Mouse (Mus musculus) intestine, embryonic 14.5 days (tissue): ENCODE results near the gene Nt5dc3. TPM values are rescaled to one million over a fixed set of nuclear protein-coding genes. Genes with fewer than 3 reads are reported as not detected.

Experiments used
- ATAC-seq: fragments of 200-750 bp; cut with Nextera tagmentation; replicated peaks from 2 replicates; pipeline ENCODE4 v1.8.0; 2017; ENCODE audit warnings: low read depth, moderate number of reproducible peaks, moderate TSS enrichment, moderate library complexity; ENCODE audit not compliant: low FRiP score, low TSS enrichment
- DNase-seq: peaks from one replicate; pipeline ENCODE4 v3.0.0-alpha.2; 2018; ENCODE audit warnings: low spot score
- H3K27ac ChIP-seq: fragments of 300-500 bp; sonication (generic); 2 replicates; pipeline ENCODE4 v1.5.1; 2014; ENCODE audit warnings: low read depth, mild to moderate bottlenecking, control low read depth
- H3K27me3 ChIP-seq: fragments of 300-500 bp; sonication (generic); replicated peaks from 2 replicates; pipeline ENCODE4 v1.6.1; 2014; ENCODE audit warnings: low read length, control low read depth; ENCODE audit not compliant: control insufficient read depth, insufficient read depth
- H3K36me3 ChIP-seq: fragments of 300-500 bp; sonication (generic); 2 replicates; pipeline ENCODE4 v1.6.1; 2014; ENCODE audit warnings: low read length, control low read depth; ENCODE audit not compliant: control insufficient read depth, insufficient read depth
- H3K4me1 ChIP-seq: fragments of 300-500 bp; sonication (generic); replicated peaks from 2 replicates; pipeline ENCODE4 v1.6.1; 2014; ENCODE audit warnings: low read length, control low read depth, mixed read lengths; ENCODE audit not compliant: control insufficient read depth, insufficient read depth
- H3K4me2 ChIP-seq: fragments of 300-500 bp; sonication (generic); 2 replicates; pipeline ENCODE4 v1.6.1; 2014; ENCODE audit warnings: low read length
- H3K4me3 ChIP-seq: fragments of 300-500 bp; sonication (generic); 2 replicates; pipeline ENCODE4 v1.5.1; 2014; ENCODE audit warnings: low read depth, low read length, control low read depth, mixed read lengths
- H3K9ac ChIP-seq: fragments of 300-500 bp; sonication (generic); 2 replicates; pipeline ENCODE4 v1.6.1; 2014; ENCODE audit warnings: mild to moderate bottlenecking, low read length
- H3K9me3 ChIP-seq: fragments of 300-500 bp; sonication (generic); 2 replicates; pipeline ENCODE4 v1.6.1; 2016; ENCODE audit warnings: low read length, control low read depth; ENCODE audit not compliant: control insufficient read depth
- WGBS: fragments of 180-500 bp; shearing (Covaris S2); extraction: QIAGEN DNeasy Blood & Tissue Kit; methylation state at CpG from one replicate; pipeline ENCODE4 v1.1.7; 2014; 5-methylcytosine and 5-hydroxymethylcytosine counted together
- polyA plus RNA-seq: library from polyadenylated mRNA; unstranded; fragments of >200 nt; fragmentation: Nextera tagmentation; extraction: Ambion mirVana; gene quantifications from 2 replicates; pipeline ENCODE4 v1.2.1, GENCODE M21; 2014

Gene Nt5dc3
- polyA plus RNA-seq, 1 experiment from 2014 or later = 1.9 TPM

DNA sequence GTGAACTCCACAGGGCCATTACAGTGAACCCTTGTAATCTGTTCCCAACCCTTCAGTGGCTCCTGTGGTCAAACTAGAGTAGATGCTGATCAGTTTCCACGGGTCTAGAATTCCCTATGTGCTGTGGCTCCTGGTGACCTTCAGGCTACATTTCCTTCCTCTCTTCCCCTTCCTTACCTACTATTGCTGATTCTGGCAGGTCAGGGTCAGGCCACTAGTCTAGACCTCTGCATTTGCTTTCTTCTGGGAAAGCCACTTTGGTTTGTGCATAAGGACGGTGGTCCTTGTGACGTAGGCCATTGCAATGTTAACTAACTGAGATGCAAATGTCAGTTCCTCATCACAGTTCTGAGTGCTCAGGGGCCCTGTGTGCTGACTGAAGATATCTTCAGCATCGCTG lies 81.6 kb downstream of the Nt5dc3 start:
- H3K4me1 ChIP-seq = no peaks in the 10 kb centered on the region
- no peak overlapping the region for H3K27ac ChIP-seq
- ATAC-seq (no peak), DNase-seq (no peak)
- no peaks in the 10 kb centered on the region for H3K9me3 ChIP-seq
- no peak overlapping the region for H3K9ac ChIP-seq
- H3K4me3 ChIP-seq = no peak overlapping the region
- H3K27me3 ChIP-seq = no peaks in the 10 kb centered on the region
- 84% methylated on average over 4 of the region's 4 CpGs for WGBS
- H3K4me2 ChIP-seq = no peak overlapping the region
- H3K36me3 ChIP-seq = no peaks in the 10 kb centered on the region

DNA sequence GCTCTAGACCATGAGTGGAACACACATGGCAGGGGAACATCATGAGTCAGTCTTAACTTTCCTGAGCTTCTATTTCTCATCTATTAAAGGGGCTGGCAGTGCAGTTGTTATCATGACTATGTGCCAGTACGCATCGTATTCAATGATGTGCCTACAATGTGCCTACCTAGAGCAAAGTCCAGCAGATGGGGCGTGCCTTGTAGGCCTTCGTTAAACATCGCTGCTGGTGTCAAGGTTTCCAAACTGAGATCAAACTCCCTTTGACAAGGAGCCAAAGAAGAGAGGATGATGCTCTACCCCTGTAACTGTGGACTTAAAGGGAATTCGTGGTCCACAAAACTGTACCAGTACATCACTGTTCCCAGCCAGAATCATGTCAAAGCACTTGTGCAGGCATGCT lies 83.7 kb downstream of the Nt5dc3 start:
- no peaks in the 10 kb centered on the region for H3K27me3 ChIP-seq
- ATAC-seq (no peak), DNase-seq (no peak)
- H3K4me1 ChIP-seq = no peaks in the 10 kb centered on the region
- H3K9ac ChIP-seq = no peak overlapping the region
- 92% methylated on average over 6 of the region's 6 CpGs for WGBS
- no peak overlapping the region for H3K4me3 ChIP-seq
- H3K36me3 ChIP-seq = no peaks in the 10 kb centered on the region
- H3K27ac ChIP-seq = no peak overlapping the region
- H3K9me3 ChIP-seq = no peaks in the 10 kb centered on the region
- H3K4me2 ChIP-seq = no peak overlapping the region

DNA sequence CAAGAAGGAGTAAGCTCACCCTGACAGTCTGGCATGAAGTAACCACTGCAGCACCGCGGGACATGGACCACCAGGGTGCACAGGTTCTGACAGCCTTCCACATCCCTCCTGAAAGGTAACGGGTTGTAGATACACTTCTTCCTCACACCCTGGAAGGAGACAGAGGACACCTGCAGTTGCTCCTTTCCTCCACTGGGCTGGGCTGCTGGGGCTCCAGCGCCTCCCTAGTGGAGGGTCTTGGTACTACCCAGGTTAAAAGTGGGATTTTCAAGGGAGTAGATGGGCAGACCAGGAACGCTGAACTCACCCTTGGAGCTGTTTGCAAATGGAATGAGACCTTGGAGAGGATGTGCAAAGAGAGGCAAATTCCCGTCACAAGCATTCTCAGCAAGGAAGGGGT lies 84.6 kb downstream of the Nt5dc3 start:
- no peaks in the 10 kb centered on the region for H3K9me3 ChIP-seq
- H3K27ac ChIP-seq = no peak overlapping the region
- no peak overlapping the region for H3K4me2 ChIP-seq
- H3K9ac ChIP-seq = no peak overlapping the region
- H3K4me1 ChIP-seq = no peaks in the 10 kb centered on the region
- ATAC-seq = no peak
- WGBS = 88% methylated on average over 6 of the region's 6 CpGs
- no peak overlapping the region for H3K4me3 ChIP-seq
- no peaks in the 10 kb centered on the region for H3K36me3 ChIP-seq
- no peaks in the 10 kb centered on the region for H3K27me3 ChIP-seq
- DNase-seq = no peak

DNA sequence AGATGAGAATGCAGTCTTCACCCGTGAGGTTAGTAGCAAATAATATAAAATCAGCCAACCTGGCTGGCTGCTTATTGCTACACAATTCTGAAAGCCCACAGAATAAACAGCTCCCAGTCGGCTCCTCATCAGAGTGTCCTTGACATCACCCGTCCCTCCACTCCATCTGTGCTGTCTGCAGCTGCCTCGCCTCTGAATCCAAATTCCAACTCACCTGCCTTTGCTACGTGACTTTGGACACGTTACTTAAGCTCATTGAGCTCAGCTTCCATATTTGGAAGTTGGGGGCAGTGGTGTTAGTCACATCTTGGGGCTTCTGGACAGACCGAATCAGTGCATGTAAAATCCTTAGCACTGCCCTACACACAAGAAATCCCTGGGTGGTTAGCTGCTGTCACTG lies 93.3 kb downstream of the Nt5dc3 start:
- Histone ChIP-seq H3K4me1 (no peaks in the 10 kb centered on the region), H3K9ac (no peak overlapping the region), H3K4me3 (no peak overlapping the region), H3K27ac (no peak overlapping the region), H3K36me3 (no peaks in the 10 kb centered on the region), H3K9me3 (no peaks in the 10 kb centered on the region), H3K4me2 (no peak overlapping the region), H3K27me3 (no peaks in the 10 kb centered on the region)
- DNase-seq (no peak), ATAC-seq (no peak)
- 63% methylated on average over 7 of the region's 7 CpGs for WGBS

DNA sequence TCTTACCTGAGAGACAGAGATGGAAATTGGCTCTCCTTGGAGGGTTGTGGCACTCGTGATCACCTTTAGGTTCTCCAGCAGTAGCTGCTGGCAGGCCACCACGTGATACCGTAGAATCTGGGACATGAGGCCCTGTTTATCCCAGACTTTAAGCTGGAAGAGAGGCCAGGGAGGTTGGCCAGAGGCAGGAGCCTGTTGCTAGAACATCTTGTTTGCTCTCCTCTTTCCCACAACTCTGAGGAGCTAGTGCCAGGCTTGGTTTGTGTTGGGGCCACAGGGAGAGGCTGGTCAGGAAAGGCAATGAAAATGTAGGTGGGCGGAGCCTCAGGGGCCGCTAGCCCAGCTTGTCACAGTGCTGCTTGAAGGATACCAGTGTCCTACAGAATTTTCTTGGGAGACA lies 93.8 kb downstream of the Nt5dc3 start:
- no peak overlapping the region for H3K27ac ChIP-seq
- H3K4me2 ChIP-seq = no peak overlapping the region
- no peaks in the 10 kb centered on the region for H3K4me1 ChIP-seq
- H3K4me3 ChIP-seq = no peak overlapping the region
- H3K36me3 ChIP-seq = no peaks in the 10 kb centered on the region
- H3K9ac ChIP-seq = no peak overlapping the region
- H3K9me3 ChIP-seq = no peaks in the 10 kb centered on the region
- 60% methylated on average over 5 of the region's 5 CpGs for WGBS
- DNase-seq (no peak), ATAC-seq (no peak)
- H3K27me3 ChIP-seq = no peaks in the 10 kb centered on the region

DNA sequence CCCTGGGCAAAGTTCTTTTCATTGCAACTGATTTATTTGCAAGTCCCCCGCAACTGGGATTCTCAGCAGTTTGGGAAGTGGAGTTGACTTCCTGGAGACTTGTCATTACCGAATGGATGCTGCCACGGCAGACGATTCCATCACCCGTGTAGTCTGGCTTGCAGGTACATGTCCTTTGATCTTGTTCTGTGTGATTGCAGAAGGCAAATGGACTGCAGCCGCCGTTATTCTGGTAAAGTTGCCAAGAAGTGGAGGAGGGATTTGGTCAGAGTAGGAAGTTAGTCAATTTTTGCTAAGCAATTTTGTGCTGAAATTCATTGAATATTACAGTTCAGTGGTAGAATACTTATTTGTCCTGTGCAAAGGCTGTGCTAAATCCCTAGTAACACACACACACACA lies 99.9 kb downstream of the Nt5dc3 start:
- Histone ChIP-seq H3K36me3 (no peaks in the 10 kb centered on the region), H3K4me2 (no peak overlapping the region), H3K4me3 (no peak overlapping the region), H3K27me3 (no peaks in the 10 kb centered on the region), H3K4me1 (no peaks in the 10 kb centered on the region), H3K9ac (no peak overlapping the region), H3K27ac (no peak overlapping the region), H3K9me3 (no peaks in the 10 kb centered on the region)
- DNase-seq = no peak
- ATAC-seq = no peak
- WGBS = 73% methylated on average over 7 of the region's 7 CpGs

DNA sequence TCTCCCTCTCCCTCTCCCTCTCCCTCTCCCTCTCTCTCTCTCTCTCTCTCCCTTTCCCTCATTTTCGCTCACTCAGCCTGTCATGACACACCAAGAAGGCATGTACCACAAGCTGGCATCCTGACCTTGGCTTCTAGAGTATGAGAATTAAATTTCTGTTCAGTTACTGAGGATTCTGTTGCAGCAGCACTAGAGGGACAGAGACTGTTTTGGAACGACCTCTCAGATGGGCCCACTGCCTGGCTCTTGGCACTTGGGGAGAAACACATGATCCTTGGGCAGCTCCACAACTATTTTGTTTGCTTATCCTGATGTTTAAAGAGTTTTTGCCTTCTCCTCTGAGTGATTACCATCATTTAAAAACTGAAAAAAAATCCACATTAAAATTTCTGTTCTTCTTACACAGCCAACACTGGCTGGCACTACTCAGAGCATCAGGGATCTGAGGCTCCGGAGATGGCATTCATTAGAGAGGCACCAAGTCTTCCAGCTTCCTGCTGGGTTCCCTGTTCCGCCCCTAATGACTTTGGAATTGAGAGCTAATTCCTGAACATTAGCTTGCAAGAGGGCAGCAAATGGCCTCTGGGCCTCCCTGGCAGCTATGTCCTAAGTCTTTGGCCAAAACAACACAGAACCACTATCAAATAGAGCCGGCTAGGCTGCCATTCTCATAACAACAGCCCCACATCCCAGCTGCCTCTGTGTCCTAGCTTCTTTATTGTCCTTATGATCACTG lies 101.4 kb downstream of the Nt5dc3 start:
- DNase-seq = no peak
- no peak for ATAC-seq
- Histone ChIP-seq H3K9ac (no peak overlapping the region), H3K27ac (no peak overlapping the region), H3K4me3 (no peak overlapping the region), H3K27me3 (no peaks in the 10 kb centered on the region), H3K4me1 (no peaks in the 10 kb centered on the region), H3K36me3 (no peaks in the 10 kb centered on the region), H3K9me3 (no peaks in the 10 kb centered on the region), H3K4me2 (no peak overlapping the region)
- WGBS = 53% methylated on average over 5 of the region's 5 CpGs

DNA sequence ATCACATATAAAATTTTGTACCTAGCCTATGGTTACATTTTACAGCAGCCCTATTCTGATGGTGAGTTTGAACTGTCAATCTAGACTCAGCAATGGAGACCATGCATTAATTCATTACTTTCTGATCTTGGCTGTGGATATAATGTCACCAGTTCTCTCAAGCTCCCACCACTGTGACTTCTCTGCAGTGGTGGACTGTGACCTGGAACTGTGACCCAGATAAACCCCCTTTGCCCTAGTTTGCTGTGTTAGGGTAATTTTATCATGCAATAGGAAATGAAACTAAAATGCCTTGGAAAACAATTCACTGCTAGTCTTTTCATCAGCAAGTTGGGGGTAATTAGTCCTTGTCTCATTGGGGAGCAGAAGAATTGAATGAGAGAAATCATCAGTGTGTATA lies 102.6 kb downstream of the Nt5dc3 start:
- no peak overlapping the region for H3K27ac ChIP-seq
- H3K4me2 ChIP-seq = no peak overlapping the region
- no peaks in the 10 kb centered on the region for H3K9me3 ChIP-seq
- DNase-seq (no peak), ATAC-seq (no peak)
- no peaks in the 10 kb centered on the region for H3K4me1 ChIP-seq
- H3K9ac ChIP-seq = no peak overlapping the region
- no peaks in the 10 kb centered on the region for H3K36me3 ChIP-seq
- no peak overlapping the region for H3K4me3 ChIP-seq
- H3K27me3 ChIP-seq = no peaks in the 10 kb centered on the region

DNA sequence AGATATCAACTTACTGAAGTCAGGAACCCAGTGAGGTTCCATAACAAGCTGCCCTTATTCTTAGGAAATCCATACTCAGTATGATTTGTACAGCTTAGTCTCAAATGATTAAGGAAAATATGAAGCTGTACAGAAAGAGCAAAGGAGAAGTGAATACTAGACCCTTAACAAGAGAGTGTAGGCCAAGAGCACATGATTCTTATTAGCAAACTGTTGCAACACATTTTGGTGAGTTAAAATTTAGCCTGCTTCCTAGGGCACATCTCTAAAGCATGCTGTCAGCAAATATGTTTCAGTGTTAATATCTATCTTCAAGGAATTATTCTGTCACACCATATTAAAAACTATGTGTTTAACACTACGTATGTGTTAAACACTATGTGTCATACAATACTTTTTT lies 107.6 kb downstream of the Nt5dc3 start:
- no peak for DNase-seq
- Histone ChIP-seq H3K9ac (no peak overlapping the region), H3K27ac (no peak overlapping the region), H3K27me3 (no peaks in the 10 kb centered on the region), H3K4me2 (no peak overlapping the region), H3K9me3 (no peaks in the 10 kb centered on the region), H3K36me3 (no peaks in the 10 kb centered on the region), H3K4me3 (no peak overlapping the region), H3K4me1 (no peaks in the 10 kb centered on the region)
- 89% methylated on average over 1 of the region's 1 CpGs for WGBS
- ATAC-seq = no peak
